Mouse (Mus musculus): ENCODE data around the gene Ppp1r13b. TPM values are rescaled to one million over a fixed set of nuclear protein-coding genes. Genes with fewer than 3 reads are reported as not detected.

Ppp1r13b gene
- total and polyA plus RNA-seq, 3 experiments = 1.5 to 8.7 TPM; not detected in 1

- H3K4me1 ChIP-seq (ENCODE audit: control insufficient read depth in 1 of 2, insufficient read depth in 2 of 2, low read length in 2 of 2) = 0 out of 4 replicates have a peak, but pooled peaks cover 0 to 2% of the 10 kb centered on the region in 2 experiments
These were observed 117.8 kb downstream of the Ppp1r13b start for GRCm38 (mm10) chr12:111790090-111790489.

DNA sequence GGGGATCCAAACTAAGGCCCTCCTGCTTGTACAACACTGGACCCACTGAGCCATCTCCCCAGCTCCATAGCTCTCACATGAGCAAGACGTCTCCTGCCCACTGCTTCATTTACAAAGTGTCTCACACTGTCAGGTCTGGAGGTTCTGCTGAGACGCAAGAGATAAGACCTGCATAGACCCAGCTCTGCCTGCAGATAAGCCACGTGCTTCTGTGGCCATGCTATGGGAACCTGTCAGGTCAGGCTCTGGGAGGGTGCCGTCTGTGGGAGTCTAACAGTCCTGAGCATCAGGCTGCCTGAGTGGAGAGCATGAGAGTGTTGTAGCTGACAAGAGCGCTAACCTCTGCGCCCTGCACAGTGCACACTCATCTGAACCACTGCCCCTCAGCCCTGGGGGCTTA lies 120.9 kb downstream of the Ppp1r13b start:
- Histone ChIP-seq H3K27ac (ENCODE audit: control insufficient read depth, low read depth, low read length) (no peak overlapping the region), H3K27me3 (ENCODE audit: control insufficient read depth in 1 of 2, insufficient read depth in 2 of 2, low read length in 2 of 2) (no peaks in the 10 kb centered on the region), H3K4me3 (ENCODE audit: control insufficient read depth in 1 of 2, insufficient read depth in 1 of 2, low read depth in 2 of 2, low read length in 2 of 2) (no peak overlapping the region), H3K9ac (ENCODE audit: control insufficient read depth, low read depth, low read length, poor library complexity, severe bottlenecking) (no peak overlapping the region), H3K36me3 (ENCODE audit: control insufficient read depth in 1 of 2, insufficient read depth in 2 of 2, low read length in 2 of 2) (peaks cover 0 to 6% of the 10 kb centered on the region in 2 experiments; a peak in 2 of 4 replicates), H3K9me3 (replicated peaks; ENCODE audit: insufficient read depth, low read length) (no peaks in the 10 kb centered on the region), H3K4me1 (ENCODE audit: control insufficient read depth in 1 of 2, insufficient read depth in 2 of 2, low read length in 2 of 2) (no peaks in the 10 kb centered on the region), H3K79me2 (ENCODE audit: control insufficient read depth, insufficient read depth, low read length, poor library complexity) (no peaks in the 10 kb centered on the region)
- TF ChIP-seq ZC3H11A (IDR thresholded peaks at IDR 0.05; ENCODE audit: low read depth, low read length) (no peak), ZNF384 (IDR thresholded peaks at IDR 0.05; ENCODE audit: low read depth, low read length) (no peak), RCOR1 (IDR thresholded peaks at IDR 0.05; ENCODE audit: low read depth, low read length) (no peak), CTCF (IDR thresholded peaks at IDR 0.05 in 2 of 3, conservative IDR thresholded peaks at IDR 0.05 in 1 of 3; ENCODE audit: control insufficient read depth in 1 of 3, insufficient read depth in 1 of 3, low read depth in 2 of 3, low read length in 3 of 3, poor library complexity in 1 of 3, severe bottlenecking in 1 of 3) (no peak), JUND (IDR thresholded peaks at IDR 0.05; ENCODE audit: low read depth, low read length) (no peak), MAFK (IDR thresholded peaks at IDR 0.05; ENCODE audit: borderline replicate concordance, low read depth, low read length) (no peak), UBTF (IDR thresholded peaks at IDR 0.05; ENCODE audit: borderline replicate concordance, insufficient read depth, low read depth, low read length) (no peak), RAD21 (IDR thresholded peaks at IDR 0.05; ENCODE audit: low read depth, low read length) (no peak), BHLHE40 (IDR thresholded peaks at IDR 0.05; ENCODE audit: borderline replicate concordance, low read depth, low read length) (no peak), SIN3A (IDR thresholded peaks at IDR 0.05; ENCODE audit: low read length) (no peak), MAZ (IDR thresholded peaks at IDR 0.05; ENCODE audit: low read depth, low read length) (no peak)
- no peak for DNase-seq (ENCODE audit: low read depth, low spot score)

More at GRCm38 (mm10) chr12:111790090-111790489, 117.8 kb downstream of the Ppp1r13b start:
- TF ChIP-seq GABPA (IDR thresholded peaks at IDR 0.05; ENCODE audit: low read depth, low read length) (no peak), NELFE (IDR thresholded peaks at IDR 0.05; ENCODE audit: low read depth, low read length) (no peak), ETS1 (IDR thresholded peaks at IDR 0.05; ENCODE audit: low read depth, low read length) (no peak), MAX (IDR thresholded peaks at IDR 0.05; ENCODE audit: low read length) (no peak), POLR2AphosphoS2 (IDR thresholded peaks at IDR 0.05; ENCODE audit: low read length) (no peak), CTCF (IDR thresholded peaks at IDR 0.05 in 2 of 3, conservative IDR thresholded peaks at IDR 0.05 in 1 of 3; ENCODE audit: control insufficient read depth in 1 of 3, insufficient read depth in 1 of 3, low read depth in 2 of 3, low read length in 3 of 3, poor library complexity in 1 of 3, severe bottlenecking in 1 of 3) (no peak), E2F4 (IDR thresholded peaks at IDR 0.05; ENCODE audit: borderline replicate concordance, low read depth, low read length) (no peak), POLR2A (IDR thresholded peaks at IDR 0.05; ENCODE audit: control insufficient read depth in 1 of 2, insufficient read depth in 1 of 2, low read depth in 1 of 2, low read length in 2 of 2, poor library complexity in 1 of 2) (no peak), MYC (IDR thresholded peaks at IDR 0.05; ENCODE audit: low read depth, low read length) (no peak), USF2 (IDR thresholded peaks at IDR 0.05; ENCODE audit: borderline replicate concordance in 1 of 2, insufficient read depth in 1 of 2, low read depth in 1 of 2, low read length in 2 of 2) (no peak), TCF12 (IDR thresholded peaks at IDR 0.05; ENCODE audit: low read depth, low read length) (no peak), MXI1 (IDR thresholded peaks at IDR 0.05; ENCODE audit: low read depth, low read length) (no peak), RCOR1 (IDR thresholded peaks at IDR 0.05; ENCODE audit: low read depth, low read length) (no peak), ZMIZ1 (IDR thresholded peaks at IDR 0.05; ENCODE audit: low read depth, low read length) (no peak), USF1 (IDR thresholded peaks at IDR 0.05; ENCODE audit: low read depth, low read length) (no peak), TAL1 (IDR thresholded peaks at IDR 0.05; ENCODE audit: low read length) (no peak)
- H3K79me2 ChIP-seq (ENCODE audit: control insufficient read depth, insufficient read depth, low read length, poor library complexity) = no peaks in the 10 kb centered on the region
- no peak for DNase-seq (ENCODE audit: low read depth, low spot score)
- no peak overlapping the region for H3K4me3 ChIP-seq (ENCODE audit: control insufficient read depth in 1 of 2, insufficient read depth in 1 of 2, low read depth in 2 of 2, low read length in 2 of 2)
- H3K27ac ChIP-seq (ENCODE audit: control insufficient read depth, low read depth, low read length) = no peak overlapping the region
- H3K9ac ChIP-seq (ENCODE audit: control insufficient read depth, low read depth, low read length, poor library complexity, severe bottlenecking) = no peak overlapping the region
- peaks cover 0 to 3% of the 10 kb centered on the region in 2 experiments; a peak in 2 of 4 replicates for H3K36me3 ChIP-seq (ENCODE audit: control insufficient read depth in 1 of 2, insufficient read depth in 2 of 2, low read length in 2 of 2)
- H3K27me3 ChIP-seq (ENCODE audit: control insufficient read depth in 1 of 2, insufficient read depth in 2 of 2, low read length in 2 of 2) = no peaks in the 10 kb centered on the region
- no peaks in the 10 kb centered on the region for H3K9me3 ChIP-seq (replicated peaks; ENCODE audit: insufficient read depth, low read length)

All from MEL (cell line).